Mouse (Mus musculus): ENCODE data around the gene Sympk.
"Not testable (repeated sequence)": the region's sequence is repeated elsewhere in the genome, so short reads cannot be mapped to it uniquely, and the experiment has no call there.

The Sympk gene

DNA sequence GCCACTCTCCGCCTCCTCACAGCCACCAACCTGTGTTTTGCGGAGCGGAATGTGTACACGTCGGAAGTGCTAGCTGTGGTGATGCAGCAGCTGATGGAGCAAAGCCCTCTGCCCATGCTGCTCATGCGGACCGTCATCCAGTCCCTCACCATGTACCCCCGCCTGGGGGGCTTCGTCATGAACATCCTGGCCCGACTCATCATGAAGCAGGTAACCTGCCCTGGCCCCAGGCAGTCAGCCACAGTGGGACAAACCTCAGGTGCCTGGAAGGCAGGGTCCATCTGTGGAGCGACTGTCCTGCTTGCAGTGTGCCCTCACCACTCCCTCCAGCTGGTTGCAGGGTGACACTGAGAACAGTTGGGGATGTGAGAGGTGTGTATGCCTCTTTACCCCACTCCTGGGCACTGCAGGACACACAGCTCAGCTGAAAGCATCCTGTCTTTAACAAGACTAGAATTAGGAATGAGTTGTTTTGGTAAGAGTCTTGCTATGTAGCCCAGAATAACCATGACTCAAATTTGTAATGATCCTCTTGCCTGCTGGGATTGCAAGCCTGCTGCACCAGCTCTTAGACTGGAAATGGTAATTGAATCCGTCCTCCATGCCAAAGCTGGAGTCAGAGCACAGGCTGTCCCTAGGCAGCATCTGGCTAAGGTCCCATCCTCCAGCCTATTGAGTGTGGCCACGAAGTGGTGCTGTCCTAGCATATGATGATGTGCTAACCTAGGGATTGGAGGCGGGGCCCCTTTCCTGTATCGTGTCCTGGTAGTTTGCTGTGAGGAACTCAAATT is 28.4 kb downstream of the Sympk start:
- DNase-seq (ENCODE audit: low spot score): no peak

DNA sequence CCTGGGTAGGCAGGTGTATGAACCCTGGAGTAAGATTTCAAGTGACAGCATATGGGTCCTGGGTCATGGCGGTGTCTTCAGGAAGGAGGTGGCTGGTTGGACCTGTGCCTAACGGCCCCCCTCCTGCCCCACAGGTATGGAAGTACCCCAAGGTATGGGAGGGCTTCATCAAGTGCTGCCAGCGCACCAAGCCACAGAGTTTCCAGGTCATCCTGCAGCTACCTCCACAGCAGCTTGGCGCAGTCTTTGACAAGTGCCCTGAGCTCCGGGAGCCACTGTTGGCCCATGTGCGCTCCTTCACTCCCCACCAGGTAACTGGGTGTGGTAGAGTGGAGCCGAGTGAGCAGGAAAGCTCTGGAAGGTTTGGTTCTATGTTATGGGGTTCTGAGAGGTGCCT is 29.0 kb downstream of the Sympk start:
- no peak for DNase-seq (ENCODE audit: low spot score)

DNA sequence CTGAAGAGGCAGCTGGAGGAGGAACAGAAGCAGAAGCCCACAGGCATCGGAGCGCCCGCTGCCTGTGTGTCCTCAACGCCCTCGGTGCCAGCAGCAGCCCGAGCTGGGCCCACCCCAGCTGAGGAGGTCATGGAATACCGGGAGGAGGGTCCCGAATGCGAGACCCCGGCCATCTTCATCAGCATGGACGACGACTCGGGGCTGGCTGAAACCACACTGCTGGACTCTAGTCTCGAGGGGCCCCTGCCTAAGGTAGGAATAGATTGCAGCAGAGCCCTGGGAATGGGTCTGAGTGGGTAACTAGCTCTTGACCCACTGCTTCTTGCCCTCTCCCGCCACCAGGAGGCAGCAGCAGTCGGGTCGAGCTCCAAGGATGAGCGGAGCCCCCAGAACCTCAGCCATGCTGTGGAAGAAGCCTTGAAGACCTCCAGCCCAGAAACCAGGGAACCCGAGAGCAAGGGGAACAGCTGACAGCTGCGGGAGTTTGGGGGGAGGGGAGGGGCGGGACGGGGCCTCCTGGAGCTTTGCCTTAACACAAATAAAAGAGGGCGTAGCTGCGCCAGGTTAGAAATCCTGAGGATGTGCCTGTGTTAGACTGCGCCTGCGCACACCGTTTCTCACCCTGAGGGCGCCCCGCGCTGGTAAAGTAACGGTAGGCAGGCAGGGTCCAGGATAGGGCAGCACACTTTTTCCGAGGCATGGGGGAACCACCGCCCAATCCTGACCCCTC is 30.0 kb downstream of the Sympk start, which contains the start of gene Rsph6a:
TSS of gene Rsph6a (plus strand) at position 644 of the 730 bp plus-strand sequence.
- DNase-seq (ENCODE audit: low spot score): no peak

DNA sequence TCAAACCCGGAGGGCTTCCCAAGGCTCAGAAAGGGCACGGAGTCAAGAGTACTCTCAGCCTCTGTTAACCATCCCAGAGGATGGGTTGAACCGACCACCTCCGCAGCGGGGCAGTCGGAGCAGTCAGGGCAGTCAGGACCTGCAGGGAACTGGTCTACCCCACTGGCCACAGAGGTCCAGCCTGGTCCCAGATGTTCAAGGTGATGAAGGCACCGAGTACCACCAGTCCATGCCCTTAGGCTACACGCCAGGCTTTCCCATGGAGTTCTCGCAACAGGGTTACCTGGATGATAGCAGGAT is 30.6 kb downstream of the Sympk start:
- DNase-seq (ENCODE audit: low spot score): no peak

DNA sequence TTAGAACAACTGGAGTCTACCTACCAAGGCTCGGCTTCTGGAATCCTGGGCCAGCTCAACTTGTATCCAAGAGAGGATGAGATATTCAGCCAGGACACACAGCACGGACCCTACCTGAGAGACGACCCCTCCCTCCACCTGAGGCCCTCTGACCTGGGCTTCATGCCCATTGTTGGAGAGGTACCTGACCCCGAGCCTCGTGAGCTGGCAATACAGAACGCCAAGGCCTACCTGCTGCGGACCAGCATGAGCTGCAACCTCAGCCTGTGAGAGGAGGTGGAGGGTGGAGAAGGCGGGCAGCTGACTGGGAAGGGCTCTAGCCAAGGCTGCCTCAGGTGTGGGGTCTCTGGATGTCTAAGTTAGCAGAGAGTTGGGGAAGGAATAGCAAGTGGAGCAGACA is 30.9 kb downstream of the Sympk start:
- DNase-seq (ENCODE audit: low spot score): no peak

DNA sequence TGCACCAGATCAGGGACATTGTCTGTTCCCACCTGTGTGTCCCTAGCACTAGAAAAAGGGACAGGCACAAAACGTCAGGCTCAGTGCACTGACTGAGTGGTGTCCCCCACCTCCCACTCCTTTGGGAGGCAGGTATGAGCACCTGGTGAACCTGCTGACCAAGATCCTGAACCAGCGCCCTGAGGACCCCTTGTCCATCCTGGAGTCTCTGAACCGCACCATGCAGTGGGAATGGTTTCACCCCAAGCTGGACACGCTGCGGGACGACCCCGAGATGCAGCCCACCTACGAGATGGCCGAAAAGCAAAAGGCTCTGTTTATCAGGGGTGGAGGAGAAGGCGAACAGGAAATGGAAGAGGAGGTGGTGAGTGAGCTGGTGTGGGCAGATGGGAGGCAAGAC is 33.2 kb downstream of the Sympk start:
- no peak for DNase-seq (ENCODE audit: low spot score)

DNA sequence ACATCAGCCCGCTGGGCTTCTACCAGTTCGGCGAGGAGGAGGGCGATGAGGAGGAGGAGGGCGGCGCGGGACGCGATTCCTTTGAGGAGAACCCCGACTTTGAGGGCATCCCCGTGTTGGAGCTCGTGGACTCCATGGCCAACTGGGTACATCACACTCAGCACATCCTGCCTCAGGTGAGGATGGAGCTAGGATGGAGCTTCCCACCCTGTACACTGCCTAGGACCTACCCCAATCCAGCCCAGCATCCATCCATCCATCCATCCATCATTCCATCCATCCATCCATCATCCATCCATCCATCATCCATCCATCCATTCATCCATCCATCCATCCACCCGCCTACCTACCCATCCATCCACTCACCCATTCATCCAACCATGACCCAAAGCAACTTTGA is 41.7 kb downstream of the Sympk start:
- DNase-seq (ENCODE audit: low spot score): no peak

DNA sequence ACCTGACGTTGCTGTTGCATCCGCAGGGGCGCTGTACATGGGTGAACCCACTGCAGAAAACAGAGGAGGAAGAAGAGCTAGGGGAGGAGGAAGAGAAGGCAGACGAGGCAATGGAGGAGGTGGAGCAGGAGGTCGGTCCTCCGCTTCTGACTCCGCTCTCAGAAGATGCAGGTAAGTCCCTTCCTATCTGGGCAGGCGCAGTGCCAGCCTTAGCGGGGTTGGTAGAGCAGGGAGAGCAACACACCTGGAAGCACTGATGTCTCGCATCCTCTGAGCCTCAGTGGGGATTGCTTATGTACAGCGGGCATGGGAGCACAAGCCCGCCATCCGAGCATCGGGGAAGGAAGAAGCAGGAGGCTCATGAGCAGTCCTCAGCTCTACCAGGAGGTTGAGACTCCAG is 42.9 kb downstream of the Sympk start:
- no peak for DNase-seq (ENCODE audit: low spot score)

DNA sequence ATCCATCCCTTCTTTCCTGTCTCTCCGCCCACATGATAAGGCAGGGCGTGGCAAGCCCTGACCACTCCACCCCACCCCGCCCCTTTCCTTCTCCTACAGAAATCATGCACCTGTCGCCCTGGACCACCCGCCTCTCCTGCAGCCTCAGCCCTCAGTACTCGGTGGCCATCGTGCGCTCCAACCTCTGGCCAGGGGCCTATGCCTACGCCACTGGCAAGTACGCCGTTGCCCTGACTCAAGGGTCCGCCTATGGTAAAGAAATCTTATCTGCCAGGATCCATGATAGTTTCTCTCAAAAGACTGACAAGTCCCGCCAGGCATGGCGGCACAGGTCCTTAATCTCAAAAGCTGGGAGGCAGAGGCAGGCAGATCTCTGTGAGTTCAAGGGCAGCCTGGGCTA is 43.8 kb downstream of the Sympk start:
- no peak for DNase-seq (ENCODE audit: low spot score)

DNA sequence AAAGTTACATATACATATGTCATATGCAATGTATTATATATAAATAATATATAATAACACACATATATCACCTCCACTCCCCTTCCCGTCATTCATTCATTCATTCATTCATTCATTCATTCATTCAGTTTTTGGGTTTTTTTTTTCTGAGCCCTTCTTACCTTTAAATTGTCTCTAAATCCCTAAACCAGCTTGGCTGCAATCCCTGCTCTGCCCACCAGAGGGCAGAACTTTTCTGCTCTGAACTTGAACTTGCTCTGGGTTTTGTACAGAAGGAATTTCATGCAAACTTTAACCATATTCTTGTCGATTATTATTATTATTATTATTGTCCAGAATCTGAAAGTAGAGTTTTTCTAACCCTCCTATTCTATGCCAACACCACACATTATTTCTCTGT is 44.5 kb downstream of the Sympk start:
- DNase-seq (ENCODE audit: low spot score): peak; percentile 64

DNA sequence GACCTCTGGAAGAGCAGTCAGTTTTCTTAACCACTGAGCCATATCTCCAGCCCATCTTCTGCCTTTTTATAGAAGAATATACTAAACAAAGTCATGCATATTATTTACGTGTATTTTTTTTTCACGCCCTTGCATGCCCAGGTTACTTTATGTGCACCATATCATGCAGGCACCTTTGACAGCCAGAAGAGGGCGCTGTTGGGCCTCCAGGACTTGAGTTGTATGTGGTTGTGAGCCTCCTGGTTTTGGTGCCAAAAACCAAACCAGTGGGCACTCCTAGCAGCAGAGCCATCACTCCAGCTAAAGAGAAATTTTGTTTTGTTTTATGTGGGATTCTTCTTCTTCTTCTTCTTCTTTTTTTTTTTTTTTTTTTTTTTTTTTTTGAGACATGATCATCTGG is 45.3 kb downstream of the Sympk start:
- no peak for DNase-seq (ENCODE audit: low spot score)

DNA sequence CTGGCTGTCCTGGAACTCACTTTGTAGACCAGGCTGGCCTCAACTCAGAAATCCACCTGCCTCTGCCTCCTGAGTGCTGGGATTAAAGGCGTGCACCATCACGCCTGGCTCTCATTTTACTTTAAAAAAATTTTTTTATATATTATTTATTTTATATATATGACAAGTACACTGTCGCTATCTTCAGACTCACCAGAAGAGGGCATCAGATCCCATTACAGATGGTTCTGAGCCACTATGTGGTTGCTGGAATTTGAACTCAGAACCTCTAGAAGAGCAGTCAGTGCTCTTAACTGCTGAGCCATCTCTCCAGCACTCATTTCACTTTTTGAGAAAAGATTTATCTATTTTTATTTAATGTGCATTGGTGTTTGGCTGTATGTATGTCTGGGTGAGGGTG is 46.8 kb downstream of the Sympk start:
- DNase-seq (ENCODE audit: low spot score): not testable (repeated sequence)

DNA sequence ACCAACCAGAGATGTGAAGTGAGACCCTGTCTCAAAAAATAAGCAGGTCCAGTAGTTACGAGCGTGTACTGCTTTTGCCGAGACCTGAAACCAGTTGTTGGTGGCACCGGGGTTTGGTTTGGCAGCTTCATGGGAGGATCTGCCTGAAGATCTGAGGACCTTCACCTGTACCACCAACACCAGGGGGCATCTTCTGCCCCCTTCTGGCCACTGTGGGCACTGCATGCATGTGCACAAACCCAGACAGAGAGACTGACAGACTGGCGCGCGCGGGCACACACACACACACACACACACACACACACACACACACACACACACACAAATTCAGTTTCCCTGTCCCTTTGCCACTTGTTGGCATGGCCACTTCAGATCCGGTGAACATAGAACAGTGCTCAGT is 49.3 kb downstream of the Sympk start:
- DNase-seq (ENCODE audit: low spot score): no peak

DNA sequence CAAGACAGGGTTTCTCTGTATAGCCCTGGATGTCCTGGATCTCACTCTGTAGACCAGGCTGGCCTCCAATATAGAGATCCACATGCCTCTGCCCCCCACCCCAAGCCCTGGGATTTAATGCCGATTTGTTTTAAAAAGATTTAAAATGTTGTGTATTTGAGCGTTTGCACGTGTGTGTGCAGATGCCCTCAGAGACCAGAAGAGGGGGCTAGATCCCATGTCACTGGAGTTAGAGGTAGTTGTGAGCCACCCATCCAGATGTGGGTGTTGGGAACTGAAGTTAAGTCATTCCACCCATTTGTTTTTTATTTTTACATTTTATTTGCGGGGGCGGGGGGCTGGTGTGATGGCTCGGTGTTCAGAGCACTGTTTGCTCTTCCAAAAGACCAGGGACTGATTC is 50.3 kb downstream of the Sympk start:
- DNase-seq (ENCODE audit: low spot score): no peak

DNA sequence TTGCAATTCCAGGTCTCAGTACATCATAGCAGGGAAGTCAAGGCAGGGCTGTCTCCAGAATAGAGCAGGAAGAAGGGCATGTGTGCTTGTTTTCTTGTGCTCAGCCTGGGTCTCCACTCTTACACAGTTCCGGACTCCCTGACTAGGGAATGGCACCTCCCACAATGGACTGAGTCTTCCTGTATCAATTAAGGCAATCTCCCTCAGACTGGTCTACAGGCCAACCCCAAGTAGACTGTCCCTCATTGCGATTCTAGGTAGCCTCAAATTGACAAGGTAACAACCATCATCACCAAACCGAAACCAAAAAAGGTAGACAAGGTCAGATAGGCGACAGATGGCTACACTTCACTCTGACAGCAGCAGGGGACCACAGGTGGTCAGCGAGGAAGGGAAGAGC is 51.1 kb downstream of the Sympk start:
- no peak for DNase-seq (ENCODE audit: low spot score)

DNA sequence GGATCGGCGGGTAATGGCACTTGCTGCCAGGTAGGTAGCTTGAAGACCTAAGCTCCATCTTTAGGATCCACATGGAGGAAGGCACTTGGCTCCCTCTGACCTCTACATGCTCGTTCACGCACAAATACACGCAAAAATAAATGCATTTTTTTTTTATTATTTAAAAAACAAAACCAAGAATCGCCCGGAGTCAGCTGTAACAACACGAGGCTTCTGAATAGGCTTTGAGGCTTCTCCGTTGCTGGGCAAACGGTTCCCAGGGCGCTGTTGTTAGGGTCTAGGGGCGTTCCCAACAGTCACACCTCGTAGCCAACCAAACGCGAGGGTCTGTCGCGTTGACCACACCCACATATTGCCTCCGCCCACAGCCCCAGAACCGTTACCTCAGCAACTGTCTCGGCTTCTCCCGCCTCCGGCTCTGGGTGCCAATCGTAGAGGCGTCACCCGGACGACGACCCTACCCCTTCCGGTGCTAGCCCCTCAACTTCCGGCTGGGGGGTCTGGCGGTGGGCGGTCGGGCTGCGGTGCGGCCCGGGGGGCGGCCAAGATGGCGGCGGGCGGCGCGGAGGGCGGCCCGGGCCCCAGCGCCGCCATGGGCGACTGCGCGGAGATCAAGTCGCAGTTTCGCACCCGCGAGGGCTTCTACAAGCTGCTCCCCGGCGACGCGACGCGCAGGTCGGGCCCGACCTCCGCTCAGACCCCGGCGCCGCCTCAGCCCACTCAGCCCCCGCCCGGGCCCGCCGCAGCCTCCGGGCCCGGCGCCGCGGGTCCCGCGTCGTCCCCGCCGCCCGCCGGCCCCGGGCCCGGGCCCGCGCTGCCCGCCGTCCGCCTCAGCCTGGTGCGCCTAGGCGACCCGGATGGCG is 51.8 kb downstream of the Sympk start, which contains the start of gene Dmwd:
TSS of gene Dmwd (plus strand) at position 505 of the 863 bp plus-strand sequence.
- peak; percentile 96 for DNase-seq (ENCODE audit: low spot score)

DNA sequence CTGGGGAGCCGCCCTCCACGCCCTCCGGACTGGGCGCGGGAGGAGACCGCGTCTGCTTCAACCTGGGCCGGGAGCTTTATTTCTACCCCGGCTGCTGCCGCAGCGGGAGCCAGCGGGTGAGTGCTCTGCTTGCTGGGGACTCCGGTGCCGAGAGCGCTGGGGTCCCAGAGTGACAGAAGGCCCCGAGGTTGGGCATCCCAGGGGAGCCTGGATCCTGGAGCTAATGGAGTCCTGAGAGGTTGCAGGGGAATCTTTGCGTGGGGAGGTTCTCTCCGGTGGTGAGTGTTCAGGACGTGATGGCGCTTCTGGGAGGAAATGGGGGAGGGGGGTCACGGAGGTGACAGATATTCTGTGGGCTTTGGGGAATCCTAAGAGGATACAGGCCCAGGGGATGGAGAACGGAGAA is 52.4 kb downstream of the Sympk start:
- no peak for DNase-seq (ENCODE audit: low spot score)

DNA sequence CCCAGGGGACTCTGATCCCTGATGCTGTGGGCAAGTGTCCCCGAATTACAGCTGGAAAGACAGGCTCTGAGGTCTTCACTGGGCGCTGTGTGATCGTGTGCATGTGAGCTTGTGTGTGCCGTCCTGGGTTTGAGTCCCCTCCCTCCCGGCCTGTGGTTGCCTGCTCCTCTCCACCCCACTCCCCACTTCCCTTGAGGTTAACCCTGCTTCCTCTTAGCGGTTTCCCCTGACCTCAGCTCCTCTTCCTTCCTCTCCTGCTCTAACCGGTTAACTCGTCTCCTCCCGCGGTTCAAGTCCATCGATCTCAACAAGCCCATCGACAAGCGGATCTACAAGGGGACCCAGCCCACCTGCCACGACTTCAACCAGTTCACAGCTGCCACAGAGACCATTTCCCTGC is 53.6 kb downstream of the Sympk start:
- peak; percentile 58 for DNase-seq (ENCODE audit: low spot score)

DNA sequence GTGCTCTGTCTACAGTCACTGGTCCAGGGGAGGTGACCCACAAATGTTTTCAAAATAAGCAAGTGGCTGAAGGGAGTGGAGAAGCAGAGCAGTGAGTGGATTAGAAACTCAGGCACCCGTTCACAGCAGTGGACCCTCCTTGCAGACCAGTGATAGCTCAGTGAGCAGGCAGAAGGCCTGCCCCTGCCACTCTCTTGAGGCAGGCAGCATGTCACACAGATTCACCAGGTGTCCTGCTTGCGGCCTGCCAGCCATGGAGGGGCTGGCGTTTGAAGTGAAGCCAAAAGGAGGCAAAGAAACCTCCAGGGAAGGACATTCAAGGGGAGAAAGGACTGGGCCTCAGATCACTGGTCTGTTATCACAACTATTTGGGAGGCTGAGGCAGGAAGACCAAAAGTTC is 54.6 kb downstream of the Sympk start:
- DNase-seq (ENCODE audit: low spot score): no peak

DNA sequence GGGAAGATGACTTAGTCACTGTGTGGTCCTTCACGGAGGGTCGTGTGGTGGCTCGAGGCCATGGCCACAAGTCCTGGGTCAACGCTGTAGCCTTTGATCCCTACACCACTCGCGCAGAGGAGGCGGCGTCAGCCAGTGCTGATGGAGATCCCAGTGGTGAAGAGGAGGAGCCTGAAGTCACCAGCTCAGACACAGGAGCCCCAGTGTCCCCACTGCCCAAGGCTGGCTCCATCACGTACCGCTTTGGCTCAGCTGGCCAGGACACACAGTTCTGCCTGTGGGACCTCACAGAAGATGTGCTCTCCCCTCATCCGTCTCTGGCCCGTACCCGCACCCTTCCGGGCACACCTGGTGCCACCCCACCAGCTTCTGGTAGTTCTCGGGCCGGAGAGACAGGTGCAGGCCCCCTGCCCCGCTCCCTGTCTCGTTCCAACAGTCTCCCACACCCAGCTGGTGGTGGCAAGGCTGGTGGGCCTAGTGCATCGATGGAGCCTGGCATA is 56.3 kb downstream of the Sympk start:
- DNase-seq (ENCODE audit: low spot score): no peak

DNA sequence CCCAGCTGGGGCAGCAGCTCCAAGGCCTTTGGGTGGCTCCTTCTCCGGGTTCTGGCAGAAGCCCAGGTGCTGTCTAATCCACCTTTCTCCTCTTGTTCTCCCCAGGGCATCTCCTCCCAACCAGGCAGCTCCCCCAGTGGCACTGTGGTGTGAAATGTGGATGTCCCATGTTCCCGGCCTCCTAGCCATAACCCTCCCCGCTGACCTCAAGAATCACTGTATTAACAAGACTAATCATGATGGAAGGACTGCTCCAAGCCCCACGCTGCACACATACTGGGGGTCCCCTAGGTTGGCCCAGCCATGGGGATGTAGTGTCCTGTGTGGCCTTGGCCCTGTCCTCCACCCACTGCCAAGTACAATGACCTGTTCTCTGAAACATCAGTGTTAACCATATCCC is 58.0 kb downstream of the Sympk start:
- DNase-seq (ENCODE audit: low spot score): no peak

DNA sequence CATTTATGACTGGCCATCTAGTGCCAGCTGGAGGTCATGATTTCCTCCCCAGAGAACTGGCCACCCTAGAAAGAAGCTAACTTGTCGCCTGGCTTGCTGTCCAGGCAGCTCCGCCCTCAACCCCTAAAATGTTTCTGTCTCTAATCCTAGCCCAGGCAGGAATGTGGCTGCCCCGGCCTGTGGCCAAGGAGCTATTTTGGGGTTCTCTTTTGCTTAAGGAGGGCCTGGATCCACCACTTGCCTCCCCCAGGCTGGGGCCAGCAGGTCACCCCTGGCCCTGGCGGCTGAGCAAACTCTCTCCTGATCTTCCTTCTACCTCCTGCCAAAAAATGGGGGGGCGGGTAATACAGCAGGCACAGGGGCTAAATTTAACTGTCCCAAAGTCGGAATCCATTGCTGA is 58.9 kb downstream of the Sympk start:
- DNase-seq (ENCODE audit: low spot score): peak; percentile 45

DNA sequence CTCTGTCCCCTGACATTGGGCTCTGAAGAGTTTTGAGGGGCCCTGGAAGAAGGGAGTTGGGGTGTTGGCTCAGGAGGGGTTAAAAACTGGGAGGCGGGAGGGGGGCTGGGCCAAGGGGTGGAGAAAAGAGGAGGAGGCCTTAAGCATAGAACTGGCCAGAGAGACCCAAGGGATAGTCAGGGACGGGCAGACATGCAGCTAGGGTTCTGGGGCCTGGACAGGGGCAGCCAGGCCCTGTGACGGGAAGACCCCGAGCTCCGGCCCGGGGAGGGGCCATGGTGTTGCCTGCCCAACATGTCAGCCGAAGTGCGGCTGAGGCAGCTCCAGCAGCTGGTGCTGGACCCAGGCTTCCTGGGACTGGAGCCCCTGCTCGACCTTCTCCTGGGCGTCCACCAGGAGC is 59.5 kb downstream of the Sympk start, which contains the start of gene Dmpk:
TSS of gene Dmpk (plus strand) at position 149 of the 400 bp plus-strand sequence.
- no peak for DNase-seq (ENCODE audit: low spot score)

All from lung, postnatal 25 days (tissue).